Mouse (Mus musculus) embryonic facial prominence, embryonic 11.5 days (tissue): Measurements from ENCODE around the gene Nr6a1. TPM values are rescaled to one million over a fixed set of nuclear protein-coding genes. Genes with fewer than 3 reads are reported as not detected.

Source experiments
- ATAC-seq: fragments of 200-750 bp; cut with Nextera tagmentation; replicated peaks from 2 replicates; pipeline ENCODE4 v1.8.0; 2017; ENCODE audit warnings: low read depth; ENCODE audit not compliant: insufficient number of reproducible peaks, low FRiP score, low TSS enrichment
- DNase-seq: peaks from one replicate; pipeline ENCODE4 v3.0.0-alpha.2; 2015; ENCODE audit warnings: low spot score
- H3K27ac ChIP-seq: fragments of 300-500 bp; sonication (generic); replicated peaks from 2 replicates; pipeline ENCODE4 v1.5.1; 2014; ENCODE audit warnings: mild to moderate bottlenecking, low read depth, low read length, control low read depth
- H3K27me3 ChIP-seq: fragments of 300-500 bp; sonication (generic); 2 replicates; pipeline ENCODE4 v1.6.1; 2014; ENCODE audit warnings: mild to moderate bottlenecking, low read length, moderate library complexity, mixed read lengths; ENCODE audit not compliant: control insufficient read depth, insufficient read depth
- H3K36me3 ChIP-seq: fragments of 300-500 bp; sonication (generic); replicated peaks from 2 replicates; pipeline ENCODE4 v1.6.1; 2014; ENCODE audit warnings: low read depth, mild to moderate bottlenecking, low read length, moderate library complexity, mixed read lengths; ENCODE audit not compliant: control insufficient read depth, insufficient read depth
- H3K4me1 ChIP-seq: fragments of 300-500 bp; sonication (generic); 2 replicates; pipeline ENCODE4 v1.6.1; 2014; ENCODE audit warnings: low read length, mixed read lengths; ENCODE audit not compliant: control insufficient read depth, insufficient read depth
- H3K4me2 ChIP-seq: fragments of 300-500 bp; sonication (generic); 2 replicates; pipeline ENCODE4 v1.6.1; 2014; ENCODE audit warnings: low read depth, mild to moderate bottlenecking, control low read depth, low read length, moderate library complexity
- H3K4me3 ChIP-seq: fragments of 300-500 bp; sonication (generic); 2 replicates; pipeline ENCODE4 v1.5.1; 2014; ENCODE audit warnings: low read depth, low read length, control low read depth
- H3K9ac ChIP-seq: fragments of 300-500 bp; sonication (generic); replicated peaks from 2 replicates; pipeline ENCODE4 v1.6.1; 2014; ENCODE audit warnings: mild to moderate bottlenecking, control low read depth, low read length
- H3K9me3 ChIP-seq: fragments of 300-500 bp; sonication (generic); replicated peaks from 2 replicates; pipeline ENCODE4 v1.6.1; 2016; ENCODE audit warnings: mild to moderate bottlenecking, low read length, inconsistent platforms, mixed read lengths; ENCODE audit not compliant: control insufficient read depth
- WGBS: fragments of 180-500 bp; shearing (Covaris S2); extraction: QIAGEN DNeasy Blood & Tissue Kit; methylation state at CpG from one replicate; pipeline ENCODE4 v1.1.7; 2014; 5-methylcytosine and 5-hydroxymethylcytosine counted together
- microRNA-seq: library from miRNA; unstranded; fragments of <30 nt; microRNA quantifications from one replicate; pipeline ENCODE4, GENCODE M21; 2016; ENCODE audit warnings: borderline number of aligned reads
- polyA plus RNA-seq: library from polyadenylated mRNA; unstranded; fragments of >200 nt; fragmentation: Nextera tagmentation; extraction: Ambion mirVana; gene quantifications from 2 replicates; pipeline ENCODE4 v1.2.1, GENCODE M21; 2014

The Nr6a1 gene
- polyA plus RNA-seq, 1 experiment from 2014 or later: 2.2 TPM

- Histone ChIP-seq H3K4me3 (peak overlapping the region; percentile 33), H3K27me3 (no peaks in the 10 kb centered on the region), H3K27ac (no peak overlapping the region), H3K4me2 (peak overlapping the region; percentile 61), H3K36me3 (no peaks in the 10 kb centered on the region), H3K4me1 (peaks cover 4% of the 10 kb centered on the region; the same call in 1 of the 2 replicates), H3K9me3 (no peaks in the 10 kb centered on the region), H3K9ac (peak overlapping the region; percentile 64)
- 2% methylated on average over 25 of the region's 29 CpGs for WGBS
- ATAC-seq (peak; percentile 84), DNase-seq (peak; percentile 85)
Observed at GRCm38 (mm10) chr2:38688791-38689520, 238.5 kb downstream of the Nr6a1 start.

- peaks cover 4% of the 10 kb centered on the region; the same call in 1 of the 2 replicates for H3K4me1 ChIP-seq
- H3K36me3 ChIP-seq: no peaks in the 10 kb centered on the region
- DNase-seq: no peak
- no peak overlapping the region for H3K27ac ChIP-seq
- no peak overlapping the region for H3K4me2 ChIP-seq
- no peak for ATAC-seq
- H3K9ac ChIP-seq: no peak overlapping the region
- H3K4me3 ChIP-seq: no peak overlapping the region
- 64% methylated on average over 3 of the region's 3 CpGs for WGBS
- H3K27me3 ChIP-seq: no peaks in the 10 kb centered on the region
- no peaks in the 10 kb centered on the region for H3K9me3 ChIP-seq
Observed at GRCm38 (mm10) chr2:38685746-38686145, 241.7 kb downstream of the Nr6a1 start.

GRCm38 (mm10) chr2:38683083-38683482, 244.4 kb downstream of the Nr6a1 start:
- no peaks in the 10 kb centered on the region for H3K36me3 ChIP-seq
- no peak overlapping the region for H3K4me2 ChIP-seq
- no peaks in the 10 kb centered on the region for H3K4me1 ChIP-seq
- H3K27me3 ChIP-seq: no peaks in the 10 kb centered on the region
- no peak for DNase-seq
- ATAC-seq: no peak
- H3K4me3 ChIP-seq: no peak overlapping the region
- H3K9ac ChIP-seq: no peak overlapping the region
- 77% methylated on average over 5 of the region's 5 CpGs for WGBS
- no peak overlapping the region for H3K27ac ChIP-seq
- no peaks in the 10 kb centered on the region for H3K9me3 ChIP-seq

- ATAC-seq: no peak
- H3K9ac ChIP-seq: no peak overlapping the region
- no peaks in the 10 kb centered on the region for H3K36me3 ChIP-seq
- no peak overlapping the region for H3K4me3 ChIP-seq
- DNase-seq: no peak
- no peak overlapping the region for H3K4me2 ChIP-seq
- no peaks in the 10 kb centered on the region for H3K9me3 ChIP-seq
- no peaks in the 10 kb centered on the region for H3K27me3 ChIP-seq
- 88% methylated on average over 5 of the region's 5 CpGs for WGBS
- H3K4me1 ChIP-seq: no peaks in the 10 kb centered on the region
- no peak overlapping the region for H3K27ac ChIP-seq
Observed at GRCm38 (mm10) chr2:38682209-38682608, 245.3 kb downstream of the Nr6a1 start.

- no peaks in the 10 kb centered on the region for H3K4me1 ChIP-seq
- no peaks in the 10 kb centered on the region; the same call in 1 of the 2 replicates for H3K36me3 ChIP-seq
- H3K27ac ChIP-seq: no peak overlapping the region
- H3K27me3 ChIP-seq: no peaks in the 10 kb centered on the region
- ATAC-seq (no peak), DNase-seq (no peak)
- no peak overlapping the region for H3K4me3 ChIP-seq
- H3K4me2 ChIP-seq: no peak overlapping the region
- H3K9ac ChIP-seq: no peak overlapping the region
- H3K9me3 ChIP-seq: no peaks in the 10 kb centered on the region
Observed at GRCm38 (mm10) chr2:38678947-38679346, 248.5 kb downstream of the Nr6a1 start.

- Histone ChIP-seq H3K9me3 (no peaks in the 10 kb centered on the region), H3K27me3 (no peaks in the 10 kb centered on the region), H3K36me3 (no peaks in the 10 kb centered on the region; the same call in 1 of the 2 replicates), H3K4me1 (no peaks in the 10 kb centered on the region), H3K4me2 (no peak overlapping the region), H3K4me3 (no peak overlapping the region), H3K27ac (no peak overlapping the region), H3K9ac (no peak overlapping the region)
- 59% methylated on average over 9 of the region's 9 CpGs for WGBS
- DNase-seq: no peak
- no peak; the same call in 1 of the 2 replicates for ATAC-seq
Observed at GRCm38 (mm10) chr2:38675366-38675969, 252.0 kb downstream of the Nr6a1 start.

Small RNA genes within 50 kb of the gene (microRNA-seq; reads per million reads assigned to microRNA genes)
- gene Mir181a-2: 421 reads per million, percentile 61 among the genes with 10 or more reads in this experiment
- gene Mir181b-2: 3,606 reads per million, percentile 85 among the genes with 10 or more reads in this experiment

Other genes with a start within 250 kb of the Nr6a1 start
- gene Nr5a1, start 213.1 kb downstream of the Nr6a1 start, polyA plus RNA-seq: 0.70 and 0.93 TPM in 2 replicates
- 2.3 and 2.5 TPM in 2 replicates for gene Olfml2a, start 4.3 kb upstream of the Nr6a1 start, polyA plus RNA-seq
- 0.85 and 1.7 TPM in 2 replicates for gene Wdr38, start 69.8 kb upstream of the Nr6a1 start, polyA plus RNA-seq
- 140 TPM in 2 replicates for gene Arpc5l, start 77.7 kb upstream of the Nr6a1 start, polyA plus RNA-seq
- gene Rpl35, start 77.9 kb upstream of the Nr6a1 start, polyA plus RNA-seq: 1,128 and 1,148 TPM in 2 replicates
- gene Golga1, start 137.9 kb upstream of the Nr6a1 start, polyA plus RNA-seq: 28.6 and 33.4 TPM in 2 replicates